In genomic region chr1:64085875-64086274, GRCm38 (mm10) we compare ENCODE assay signal across 25 mouse cellular contexts. TPM values are rescaled to one million over a fixed set of nuclear protein-coding genes. Genes with fewer than 3 reads are reported as not detected.
DNase-seq lines count a peak whose midpoint lies in the region; ATAC-seq lines count a peak whose summit lies in the region.
"Had no signal": no experiment of that assay in that cellular context is flagged by ENCODE, and none has a peak within 500 bp of the region (broad histone marks: within the 10 kb centered on the region; RNA-seq: fewer than 3 reads in every experiment).

No protein-coding gene starts in this region.

- WGBS in hindbrain, embryonic 13.5 days, result 89% methylated on average over 4 of the region's 4 CpGs
- WGBS in hindbrain, embryonic 10.5 days, result 91% methylated on average over 4 of the region's 4 CpGs

- 0 out of 2 replicates have a peak overlapping the region, but pooled peaks have one; percentile 6 for H3K27ac ChIP-seq in hindbrain, embryonic 13.5 days
- no peak overlapping the region for H3K27ac ChIP-seq in hindbrain, embryonic 10.5 days
- peak overlapping the region; percentile 59 for H3K27ac ChIP-seq in brown adipose tissue, adult 24 weeks (replicated peaks; ENCODE audit: low read depth, low read length)
- H3K27ac ChIP-seq: heart, embryonic 10.5 days; hindbrain, postnatal 0 days; kidney, embryonic 15.5 days; liver, embryonic 12.5 days had no signal

- no peaks in the 10 kb centered on the region for H3K27me3 ChIP-seq in hindbrain, embryonic 13.5 days
- H3K27me3 ChIP-seq in hindbrain, embryonic 10.5 days (ENCODE audit: insufficient read depth, poor library complexity, severe bottlenecking), result no peaks in the 10 kb centered on the region
- H3K27me3 ChIP-seq: forebrain, embryonic 15.5 days; kidney, embryonic 15.5 days; liver, embryonic 12.5 days; megakaryocyte, embryonic 14.5 days had no signal

- no peaks in the 10 kb centered on the region for H3K36me3 ChIP-seq in hindbrain, embryonic 13.5 days
- no peaks in the 10 kb centered on the region for H3K36me3 ChIP-seq in hindbrain, embryonic 10.5 days
- H3K36me3 ChIP-seq: forebrain, embryonic 15.5 days; heart, embryonic 10.5 days; kidney, embryonic 15.5 days; liver, embryonic 12.5 days had no signal

- ATAC-seq in hindbrain, embryonic 13.5 days (ENCODE audit: low FRiP score), result no peak
- ATAC-seq: forebrain, embryonic 15.5 days; hindbrain, postnatal 0 days; liver, embryonic 12.5 days had no signal

- DNase-seq in hindbrain, embryonic 10.5 days (ENCODE audit: low spot score), result no peak
- DNase-seq in thymus, postnatal 0 days (ENCODE audit: low spot score), result peak; percentile 72
- DNase-seq in thymus, postnatal 4 days, result no peak
- peak; percentile 35 for DNase-seq in thymus, postnatal 25 days
- no peak for DNase-seq in kidney, postnatal 10 days
- no peak for DNase-seq in lung, postnatal 36 days
- DNase-seq: adrenal gland, postnatal 36 days; cerebellum, adult 8-10 months; cerebellum, postnatal 36 days; gastrocnemius, postnatal 36 days; kidney, adult 11 months; lung, adult 18-20 months; lung, postnatal 14 days; midbrain, embryonic 14.5 days; right cerebral cortex, adult 18-20 months; right cerebral cortex, postnatal 4 days had no signal

- H3K4me1 ChIP-seq in hindbrain, embryonic 13.5 days (replicated peaks), result peaks cover 67% of the 10 kb centered on the region
- peaks cover 38% of the 10 kb centered on the region for H3K4me1 ChIP-seq in hindbrain, embryonic 10.5 days (replicated peaks)
- H3K4me1 ChIP-seq in brown adipose tissue, adult 24 weeks (ENCODE audit: control insufficient read depth, insufficient read depth, insufficient read length, low read length), result peaks cover 50% of the 10 kb centered on the region

- no peak overlapping the region for H3K4me2 ChIP-seq in hindbrain, embryonic 13.5 days
- H3K4me2 ChIP-seq: forebrain, embryonic 15.5 days; kidney, embryonic 15.5 days; liver, embryonic 12.5 days had no signal

- H3K4me3 ChIP-seq in hindbrain, embryonic 13.5 days, result no peak overlapping the region
- no peak overlapping the region for H3K4me3 ChIP-seq in hindbrain, embryonic 10.5 days
- no peak overlapping the region for H3K4me3 ChIP-seq in brown adipose tissue, adult 24 weeks (ENCODE audit: insufficient read depth, low read depth, low read length)
- H3K4me3 ChIP-seq: forebrain, embryonic 15.5 days; heart, embryonic 10.5 days; kidney, embryonic 15.5 days; liver, embryonic 12.5 days; megakaryocyte, embryonic 14.5 days; myocyte had no signal

- H3K9me3 ChIP-seq in hindbrain, embryonic 13.5 days, result no peaks in the 10 kb centered on the region
- no peaks in the 10 kb centered on the region for H3K9me3 ChIP-seq in hindbrain, embryonic 10.5 days
- H3K9me3 ChIP-seq: forebrain, embryonic 15.5 days; heart, embryonic 10.5 days; kidney, embryonic 15.5 days; liver, embryonic 12.5 days; megakaryocyte, embryonic 14.5 days had no signal

- no peak overlapping the region for H3K9ac ChIP-seq in hindbrain, embryonic 13.5 days
- H3K9ac ChIP-seq: forebrain, embryonic 15.5 days; kidney, embryonic 15.5 days; liver, embryonic 12.5 days had no signal

RNA-seq across cellular contexts. Expression of gene Klf7, which starts 36.2 kb away (rescaled TPM):
- polyA plus RNA-seq in hindbrain, embryonic 13.5 days (2015; fragmentation: Nextera tagmentation; extraction: Ambion mirVana), result 93.3 and 100 TPM in 2 replicates
- polyA plus RNA-seq in hindbrain, embryonic 10.5 days (2016; fragmentation: Nextera tagmentation; extraction: Ambion mirVana), result 21.7 and 28.3 TPM in 2 replicates
- polyA plus RNA-seq in thymus, postnatal 0 days (2015; fragmentation: Nextera tagmentation; extraction: Ambion mirVana), result 22.0 and 31.2 TPM in 2 replicates
- 3.5 and 5.8 TPM in 2 replicates for polyA plus RNA-seq in brown adipose tissue, adult 24 weeks (2012; ENCODE audit: insufficient read depth, insufficient read length, missing spikeins)

Comparison
In these comparisons a context has a peak if more than half of its experiments do, and no peak if none do; other contexts are left out.
1. DNase-seq: peak in thymus, postnatal 0 days (single experiment) and thymus, postnatal 25 days (single experiment); none in hindbrain, embryonic 10.5 days (single experiment), thymus, postnatal 4 days (single experiment), kidney, postnatal 10 days (single experiment) and lung, postnatal 36 days (single experiment).